Mouse (Mus musculus) heart, adult 2 months (tissue): ENCODE data around the gene Wrb.

ENCODE experiments used
- CTCF ChIP-seq: fragments of 200-600 bp; IDR thresholded peaks from 2 replicates; pipeline ENCODE4 v1.8.1; 2022; ENCODE audit warnings: antibody characterized with exemption, mild to moderate bottlenecking, moderate library complexity
- EP300 ChIP-seq: fragments of 200-500 bp; IDR thresholded peaks from 2 replicates; pipeline ENCODE4 v1.6.1; 2011; ENCODE audit warnings: low read depth, low read length, control low read depth; ENCODE audit not compliant: insufficient read depth
- POLR2A ChIP-seq: fragments of 200-500 bp; IDR thresholded peaks from 2 replicates; pipeline ENCODE4 v1.6.1; 2011; ENCODE audit warnings: mild to moderate bottlenecking, low read depth, low read length, control low read depth; ENCODE audit not compliant: insufficient read depth

- no peak for TF ChIP-seq POLR2A
- no peak for TF ChIP-seq CTCF
- TF ChIP-seq EP300, result no peak
Observed at GRCm38 (mm10) chr16:96109673-96110072, 35.5 kb upstream of the Wrb start.
